Mouse (Mus musculus) kidney, adult 2 months (tissue): ENCODE data around the gene C8a.

Experiments used
- CTCF ChIP-seq: fragments of 200-500 bp; conservative IDR thresholded peaks from 2 replicates; pipeline ENCODE4 v1.5.1; 2011; ENCODE audit warnings: low read depth, mild to moderate bottlenecking, control low read depth, low read length, moderate library complexity, mixed read lengths; ENCODE audit not compliant: insufficient read depth, insufficient read length
- POLR2A ChIP-seq: fragments of 200-500 bp; IDR thresholded peaks from one replicate; pipeline ENCODE4 v1.6.1; 2011; ENCODE audit warnings: low read depth, low read length, control low read depth

GRCm38 (mm10) chr4:104869581-104869980 lies 6.6 kb downstream of the C8a start:
- TF ChIP-seq POLR2A (no peak), CTCF (no peak)
